ENCODE assay signal across 18 mouse cellular contexts in the genomic region with DNA sequence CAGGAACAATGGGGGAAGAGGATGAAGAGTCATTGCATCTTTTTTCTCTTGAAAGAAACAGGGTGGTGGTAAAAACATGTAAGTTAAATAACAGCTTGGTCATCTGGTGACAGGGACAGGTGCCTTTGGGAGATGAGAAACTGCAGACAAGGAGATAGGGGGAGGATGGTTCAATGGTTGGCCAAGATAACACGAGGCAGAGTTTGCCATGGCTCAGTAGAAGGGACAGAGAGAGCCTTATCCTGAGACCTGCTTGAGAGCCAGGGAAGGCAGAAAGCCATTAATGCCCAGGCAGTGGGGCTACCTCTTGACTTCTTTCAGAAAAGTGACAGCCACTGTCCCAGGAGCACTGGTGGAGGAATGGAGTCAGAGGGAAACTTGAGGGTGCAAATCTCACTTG. TPM values are rescaled to one million over a fixed set of nuclear protein-coding genes. Genes with fewer than 3 reads are reported as not detected.
DNase-seq lines count a peak whose midpoint lies in the region; ATAC-seq and TF ChIP-seq lines count a peak whose summit lies in the region.
"Had no signal": no experiment of that assay in that cellular context is flagged by ENCODE, and none has a peak within 500 bp of the region (broad histone marks: within the 10 kb centered on the region; RNA-seq: fewer than 3 reads in every experiment).

No protein-coding gene starts in this region.

- TF ChIP-seq CTCF in stomach, postnatal 0 days (IDR thresholded peaks at IDR 0.05; ENCODE audit: low read depth), result no peak

- H3K9me3 ChIP-seq in heart, embryonic 12.5 days (replicated peaks), result no peaks in the 10 kb centered on the region
- H3K9me3 ChIP-seq in stomach, embryonic 15.5 days, result no peaks in the 10 kb centered on the region
- no peaks in the 10 kb centered on the region for H3K9me3 ChIP-seq in stomach, postnatal 0 days (ENCODE audit: control insufficient read depth, low read length)
- no peaks in the 10 kb centered on the region for H3K9me3 ChIP-seq in liver, embryonic 13.5 days (replicated peaks)
- no peaks in the 10 kb centered on the region for H3K9me3 ChIP-seq in neural tube, embryonic 15.5 days (replicated peaks)
- H3K9me3 ChIP-seq: forebrain, embryonic 13.5 days; hindbrain, embryonic 15.5 days had no signal

- peak overlapping the region; percentile 52; the same call in 1 of the 2 replicates for H3K27ac ChIP-seq in heart, embryonic 12.5 days (ENCODE audit: poor library complexity, severe bottlenecking)
- no peak overlapping the region for H3K27ac ChIP-seq in stomach, embryonic 15.5 days
- H3K27ac ChIP-seq in stomach, postnatal 0 days (replicated peaks), result no peak overlapping the region
- H3K27ac ChIP-seq in liver, embryonic 13.5 days, result peak overlapping the region; percentile 98
- H3K27ac ChIP-seq in neural tube, embryonic 15.5 days (replicated peaks), result no peak overlapping the region
- H3K27ac ChIP-seq: forebrain, embryonic 13.5 days; hindbrain, embryonic 15.5 days; kidney, postnatal 0 days; macrophage had no signal

- no peak overlapping the region for H3K9ac ChIP-seq in heart, embryonic 12.5 days
- H3K9ac ChIP-seq in stomach, embryonic 15.5 days, result no peak overlapping the region
- no peak overlapping the region for H3K9ac ChIP-seq in stomach, postnatal 0 days (ENCODE audit: low read length)
- peak overlapping the region; percentile 71 for H3K9ac ChIP-seq in liver, embryonic 13.5 days
- no peak overlapping the region for H3K9ac ChIP-seq in neural tube, embryonic 15.5 days (replicated peaks)
- H3K9ac ChIP-seq: forebrain, embryonic 13.5 days; hindbrain, embryonic 15.5 days had no signal

- no peaks in the 10 kb centered on the region for H3K36me3 ChIP-seq in heart, embryonic 12.5 days
- H3K36me3 ChIP-seq in stomach, embryonic 15.5 days, result no peaks in the 10 kb centered on the region
- H3K36me3 ChIP-seq in stomach, postnatal 0 days (ENCODE audit: control insufficient read depth, insufficient read depth, low read length), result no peaks in the 10 kb centered on the region
- H3K36me3 ChIP-seq in liver, embryonic 13.5 days, result no peaks in the 10 kb centered on the region
- H3K36me3 ChIP-seq in neural tube, embryonic 15.5 days, result no peaks in the 10 kb centered on the region
- H3K36me3 ChIP-seq: hindbrain, embryonic 15.5 days had no signal

- peak; percentile 80 for ATAC-seq in heart, embryonic 12.5 days (ENCODE audit: insufficient number of reproducible peaks, low FRiP score)
- peak; percentile 69 for ATAC-seq in stomach, embryonic 15.5 days (ENCODE audit: insufficient read depth, low FRiP score, low read depth)
- ATAC-seq in stomach, postnatal 0 days (ENCODE audit: low FRiP score, low TSS enrichment), result no peak
- peak; percentile 80 for ATAC-seq in liver, embryonic 13.5 days (ENCODE audit: low read depth)
- ATAC-seq in CD4-positive, CD25-positive, alpha-beta regulatory T cell, adult 4 months, result no peak
- ATAC-seq in megakaryocyte, adult 5-6 weeks (ENCODE audit: poor library complexity, severe bottlenecking), result no peak
- no peak for ATAC-seq in neural tube, embryonic 15.5 days (ENCODE audit: low FRiP score)
- ATAC-seq: forebrain, embryonic 13.5 days had no signal

- no peak overlapping the region for H3K4me2 ChIP-seq in heart, embryonic 12.5 days
- H3K4me2 ChIP-seq in stomach, embryonic 15.5 days, result no peak overlapping the region
- H3K4me2 ChIP-seq in stomach, postnatal 0 days (replicated peaks; ENCODE audit: low read depth), result no peak overlapping the region
- peak overlapping the region; percentile 64 for H3K4me2 ChIP-seq in liver, embryonic 13.5 days
- H3K4me2 ChIP-seq in neural tube, embryonic 15.5 days, result no peak overlapping the region
- H3K4me2 ChIP-seq: forebrain, embryonic 13.5 days; hindbrain, embryonic 15.5 days had no signal

- H3K4me3 ChIP-seq in heart, embryonic 12.5 days, result no peak overlapping the region
- H3K4me3 ChIP-seq in stomach, embryonic 15.5 days (replicated peaks), result no peak overlapping the region
- no peak overlapping the region for H3K4me3 ChIP-seq in stomach, postnatal 0 days (ENCODE audit: low read depth, low read length)
- H3K4me3 ChIP-seq in liver, embryonic 13.5 days (replicated peaks), result no peak overlapping the region
- H3K4me3 ChIP-seq in neural tube, embryonic 15.5 days (replicated peaks), result no peak overlapping the region
- H3K4me3 ChIP-seq: forebrain, embryonic 13.5 days; hindbrain, embryonic 15.5 days had no signal

- peaks cover 47% of the 10 kb centered on the region for H3K4me1 ChIP-seq in heart, embryonic 12.5 days (replicated peaks)
- no peaks in the 10 kb centered on the region for H3K4me1 ChIP-seq in stomach, embryonic 15.5 days
- no peaks in the 10 kb centered on the region for H3K4me1 ChIP-seq in stomach, postnatal 0 days (replicated peaks; ENCODE audit: control insufficient read depth, insufficient read depth)
- H3K4me1 ChIP-seq in liver, embryonic 13.5 days (replicated peaks), result peaks cover 94% of the 10 kb centered on the region
- 0 out of 2 replicates have a peak, but pooled peaks cover 5% of the 10 kb centered on the region for H3K4me1 ChIP-seq in neural tube, embryonic 15.5 days

- intact Hi-C loops in heart, postnatal 25 days (cut with DNase I), result no loop called here

- no peak for TF ChIP-seq EP300 in stomach, postnatal 0 days (optimal IDR thresholded peaks at IDR 0.05)

- H3K27me3 ChIP-seq in heart, embryonic 12.5 days (replicated peaks), result no peaks in the 10 kb centered on the region
- no peaks in the 10 kb centered on the region for H3K27me3 ChIP-seq in stomach, embryonic 15.5 days (replicated peaks)
- H3K27me3 ChIP-seq in stomach, postnatal 0 days (ENCODE audit: control insufficient read depth, insufficient read depth, low read length), result no peaks in the 10 kb centered on the region
- H3K27me3 ChIP-seq in liver, embryonic 13.5 days, result 0 out of 2 replicates have a peak, but pooled peaks cover 7% of the 10 kb centered on the region
- no peaks in the 10 kb centered on the region for H3K27me3 ChIP-seq in neural tube, embryonic 15.5 days (replicated peaks)
- H3K27me3 ChIP-seq: forebrain, embryonic 13.5 days; hindbrain, embryonic 15.5 days had no signal

- no peak for DNase-seq in heart, postnatal 25 days (ENCODE audit: low spot score)
- no peak for DNase-seq in stomach, postnatal 0 days (ENCODE audit: low spot score)
- DNase-seq in liver, embryonic 13.5 days, result peak; percentile 74
- DNase-seq: adrenal gland, postnatal 10 days; cerebellum, adult 8-10 months; kidney, adult 11 months; layer of hippocampus, postnatal 36 days; left cerebral cortex, postnatal 4 days; lung, adult 18-20 months had no signal

- 48% methylated on average over 1 of the region's 1 CpGs for WGBS in heart, embryonic 12.5 days
- WGBS in stomach, embryonic 15.5 days, result 60% methylated on average over 1 of the region's 1 CpGs
- WGBS in stomach, postnatal 0 days, result 61% methylated on average over 1 of the region's 1 CpGs
- WGBS in liver, embryonic 13.5 days (ENCODE audit: insufficient replicate concordance), result 12% methylated on average over 1 of the region's 1 CpGs
- 47% methylated on average over 1 of the region's 1 CpGs for WGBS in neural tube, embryonic 15.5 days

RNA-seq across cellular contexts. Expression of a gene that starts 43.0 kb away (rescaled TPM):
- 49.4 and 52.2 TPM in 2 replicates for polyA plus RNA-seq in heart, embryonic 12.5 days (2016; fragmentation: Nextera tagmentation; extraction: Ambion mirVana)
- total RNA-seq in heart, postnatal 25 days (2021), result 10 to 100 TPM; 64.4 to 75.8 TPM
- polyA plus RNA-seq in stomach, embryonic 15.5 days (2015; fragmentation: Nextera tagmentation; extraction: Ambion mirVana), result 18.2 and 22.6 TPM in 2 replicates
- 14.6 and 15.6 TPM in 2 replicates for polyA plus RNA-seq in stomach, postnatal 0 days (2015; fragmentation: Nextera tagmentation; extraction: Ambion mirVana)
- polyA plus RNA-seq in liver, embryonic 13.5 days (2015; fragmentation: Nextera tagmentation; extraction: Ambion mirVana), result 2.8 and 3.5 TPM in 2 replicates
- polyA plus RNA-seq in CD4-positive, CD25-positive, alpha-beta regulatory T cell, adult 4 months (2017; shearing (Covaris generic)), result not detected
- not detected in 2 replicates for total RNA-seq in megakaryocyte, adult 5-6 weeks (2015)
- not detected in 2 replicates for total RNA-seq in megakaryocyte, adult 5-6 weeks (2017)
- 7.5 and 7.7 TPM in 2 replicates for polyA plus RNA-seq in neural tube, embryonic 15.5 days (2015; fragmentation: Nextera tagmentation; extraction: Ambion mirVana)
- polyA plus RNA-seq: macrophage had no signal

Comparison
In these comparisons a context has a peak if more than half of its experiments do, and no peak if none do; other contexts are left out.
1. ATAC-seq: peak in heart, embryonic 12.5 days (single experiment), stomach, embryonic 15.5 days (single experiment) and liver, embryonic 13.5 days (single experiment); none in stomach, postnatal 0 days (single experiment), CD4-positive, CD25-positive, alpha-beta regulatory T cell, adult 4 months (single experiment), megakaryocyte, adult 5-6 weeks (single experiment) and neural tube, embryonic 15.5 days (single experiment).
2. H3K27ac ChIP-seq: peak in heart, embryonic 12.5 days (single experiment) and liver, embryonic 13.5 days (single experiment); none in stomach, embryonic 15.5 days (single experiment), stomach, postnatal 0 days (single experiment) and neural tube, embryonic 15.5 days (single experiment).